Mouse (Mus musculus): Measurements from ENCODE around the gene Slc24a5.
"Not testable (repeated sequence)": the region's sequence is repeated elsewhere in the genome, so short reads cannot be mapped to it uniquely, and the experiment has no call there.

The Slc24a5 gene

GRCm38 (mm10) chr2:125088757-125089156 is 20.8 kb downstream of the Slc24a5 start:
- ChIA-PET CTCF (interaction anchor here in 1 of 4 experiments (0.6 kb wide), 1 partner anchor 19 kb away, joined by 7 read pairs; no protein-coding TSS in a partner anchor), POLR2A (interaction anchor here in 2 of 4 experiments (0.6 to 1.4 kb wide), 5 partner anchors 16 to 160 kb away, joined by 3 to 4 read pairs (median 4); no protein-coding TSS in a partner anchor)

GRCm38 (mm10) chr2:125092123-125092522 is 24.2 kb downstream of the Slc24a5 start:
- CTCF ChIA-PET, result interaction anchor here in 2 of 4 experiments (0.6 kb wide), 5 partner anchors 21 to 991 kb away, joined by 3 to 10 read pairs (median 3); no protein-coding TSS in a partner anchor
- POLR2A ChIA-PET, result not testable (repeated sequence)

GRCm38 (mm10) chr2:125104491-125104890 is 36.6 kb downstream of the Slc24a5 start:
- POLR2A ChIA-PET, result interaction anchor here in 1 of 4 experiments (0.7 to 1.9 kb wide), 7 partner anchors 8 to 17 kb away, joined by 3 to 8 read pairs (median 5); no protein-coding TSS in a partner anchor
- CTCF ChIA-PET, result not testable (repeated sequence)

GRCm38 (mm10) chr2:125106536-125106935 is 38.6 kb downstream of the Slc24a5 start:
- POLR2A ChIA-PET, result interaction anchor here in 1 of 4 experiments (0.7 kb wide), 1 partner anchor 166 kb away, joined by 3 read pairs; no protein-coding TSS in a partner anchor
- CTCF ChIA-PET, result not testable (repeated sequence)

GRCm38 (mm10) chr2:125119381-125120110 is 51.6 kb downstream of the Slc24a5 start:
- ChIA-PET POLR2A (interaction anchor here in 2 of 4 experiments (0.9 to 2.1 kb wide), 8 partner anchors 9 to 137 kb away, joined by 3 to 16 read pairs (median 4); no protein-coding TSS in a partner anchor), CTCF (no interaction called here)

GRCm38 (mm10) chr2:125122288-125122623 is 54.3 kb downstream of the Slc24a5 start:
- POLR2A ChIA-PET, result interaction anchor here in 2 of 4 experiments (0.5 to 1.4 kb wide), 5 partner anchors 10 to 131 kb away, joined by 3 to 8 read pairs (median 4); no protein-coding TSS in a partner anchor
- CTCF ChIA-PET, result no interaction called here

GRCm38 (mm10) chr2:125122624-125123476 is 54.9 kb downstream of the Slc24a5 start:
- POLR2A ChIA-PET, result interaction anchor here in 3 of 4 experiments (0.6 to 2.4 kb wide), 11 partner anchors 8 to 131 kb away, joined by 3 to 11 read pairs (median 3); partner anchors contain the start of gene Ctxn2 (in 1 of the 3)
- CTCF ChIA-PET, result no interaction called here

- CTCF ChIA-PET, result no interaction called here
- POLR2A ChIA-PET, result interaction anchor here (0.6 to 2.4 kb wide), 26 partner anchors 8 to 1656 kb away, joined by 3 to 12 read pairs (median 3); partner anchors contain the start of genes Ctxn2 (in 1 of the 4), Dut (in 1 of the 4) and Slc24a5 (in 1 of the 4)
Observed at GRCm38 (mm10) chr2:125123477-125123852, 55.5 kb downstream of the Slc24a5 start, which contains the start of gene Myef2. Gene Myef2 (minus strand): TSS chr2:125123661.

GRCm38 (mm10) chr2:125125824-125126223 is 57.9 kb downstream of the Slc24a5 start:
- POLR2A ChIA-PET, result interaction anchor here in 1 of 4 experiments (1.1 kb wide), 1 partner anchor 10 kb away, joined by 3 read pairs; no protein-coding TSS in a partner anchor
- CTCF ChIA-PET, result no interaction called here

GRCm38 (mm10) chr2:125126792-125127191 is 58.9 kb downstream of the Slc24a5 start:
- ChIA-PET POLR2A (no interaction called here), CTCF (no interaction called here)

- ChIA-PET CTCF (no interaction called here), POLR2A (interaction anchor here in 1 of 4 experiments (1.0 kb wide), 1 partner anchor 10 kb away, joined by 3 read pairs; no protein-coding TSS in a partner anchor)
Observed at GRCm38 (mm10) chr2:125134113-125134512, 66.2 kb downstream of the Slc24a5 start.

GRCm38 (mm10) chr2:125135903-125136811 is 68.2 kb downstream of the Slc24a5 start, which contains the start of gene Ctxn2:
Gene Ctxn2 (plus strand): TSS chr2:125136692.
- ChIA-PET CTCF (interaction anchor here in 2 of 4 experiments (0.6 to 1.2 kb wide), 3 partner anchors 53 to 166 kb away, joined by 3 to 5 read pairs (median 3); no protein-coding TSS in a partner anchor), POLR2A (interaction anchor here in 1 of 4 experiments (1.9 kb wide), 1 partner anchor 13 kb away, joined by 11 read pairs; the partner anchor contains the start of gene Myef2)

- ChIA-PET POLR2A (interaction anchor here in 1 of 4 experiments (1.9 kb wide), 1 partner anchor 13 kb away, joined by 11 read pairs; the partner anchor contains the start of gene Myef2), CTCF (interaction anchor here in 1 of 4 experiments (1.2 kb wide), 1 partner anchor 52 kb away, joined by 3 read pairs; no protein-coding TSS in a partner anchor)
Observed at GRCm38 (mm10) chr2:125136846-125137245, 68.9 kb downstream of the Slc24a5 start.

Data from embryonic stem cell, embryonic (primary cell).